Mouse (Mus musculus): ENCODE data around the gene 1700016H13Rik.

The 1700016H13Rik gene

DNA sequence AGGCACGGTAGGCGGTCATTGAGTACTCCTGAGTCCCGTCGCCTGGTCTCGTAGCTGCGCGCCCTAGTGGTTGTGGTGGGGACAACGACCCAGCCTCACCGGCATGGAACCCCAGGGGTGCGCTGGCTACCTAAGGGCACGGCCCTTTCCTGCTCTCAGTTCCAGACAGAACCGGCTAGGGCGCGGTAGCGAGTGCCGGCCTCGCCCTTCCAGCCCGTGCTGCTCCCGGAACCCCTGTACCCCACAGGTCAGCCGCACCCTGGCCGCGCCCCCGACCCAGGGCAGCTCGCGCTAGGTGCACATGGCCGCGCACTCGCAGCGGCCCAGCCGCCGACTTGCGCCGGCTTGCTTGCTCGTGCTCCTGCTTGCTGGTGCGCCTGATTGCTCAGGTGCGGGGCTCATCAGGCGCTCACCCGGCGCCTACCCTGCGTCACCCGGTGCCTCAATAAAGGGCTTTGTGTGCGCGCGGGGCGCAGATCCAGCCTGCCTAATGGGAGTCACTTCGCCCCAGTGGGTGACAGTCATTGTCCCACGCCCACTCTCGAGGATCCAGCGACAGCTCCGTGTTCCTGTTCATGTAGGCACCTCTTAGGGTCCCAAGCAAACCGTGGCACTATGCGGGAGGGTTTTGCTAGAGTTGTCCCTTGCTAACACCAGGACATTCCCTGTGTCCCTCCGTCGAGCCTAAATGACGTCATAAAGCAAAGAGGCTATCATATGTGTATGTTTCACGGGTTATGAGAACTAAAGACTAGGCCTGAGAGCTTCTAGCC, at the start of gene 1700016H13Rik:
Gene 1700016H13Rik, minus strand, starts transcription at position 665 of the 773 bp plus-strand sequence.
- no peak for DNase-seq (ENCODE audit: low read depth)

DNA sequence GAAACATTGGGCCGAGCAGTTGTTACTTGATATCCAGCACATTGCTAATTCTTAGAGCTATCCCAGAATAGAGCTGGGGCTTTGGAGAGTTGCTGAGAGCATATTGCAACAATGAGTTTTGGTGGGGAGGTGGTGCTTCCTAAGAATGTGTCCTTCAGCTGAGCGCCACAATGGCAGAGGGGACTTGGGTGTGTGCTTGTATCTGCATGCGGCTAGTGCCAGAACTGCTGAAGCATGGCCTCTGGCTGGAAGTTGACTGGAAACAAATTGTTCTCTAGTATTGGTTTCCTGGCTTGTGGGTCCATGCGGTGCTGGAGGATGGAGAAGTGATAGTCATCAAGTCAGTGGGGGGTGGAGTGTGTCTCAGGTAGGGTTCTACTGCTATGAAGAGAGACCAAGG, 49.5 kb upstream of the 1700016H13Rik start:
- no peak for DNase-seq (ENCODE audit: low read depth)

DNA sequence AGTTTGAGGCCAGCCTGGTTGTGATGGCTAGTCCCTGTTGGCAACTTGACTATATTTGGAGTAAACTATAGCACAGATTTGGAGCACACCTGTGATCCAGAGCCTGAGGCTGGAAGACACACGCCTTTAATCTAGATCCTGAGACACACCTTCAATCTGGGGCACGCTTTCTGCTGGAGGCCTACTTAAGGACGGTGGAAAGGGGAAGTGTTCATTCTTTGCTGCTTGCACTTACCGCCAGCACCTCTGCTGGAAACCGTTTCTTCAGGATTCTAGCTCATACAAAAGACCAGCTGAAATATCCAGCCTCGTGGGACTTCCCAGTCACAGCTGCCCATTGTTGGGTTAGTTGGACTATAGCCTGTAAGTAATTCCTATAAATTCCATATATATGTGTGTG, 46.7 kb upstream of the 1700016H13Rik start:
- DNase-seq (ENCODE audit: low read depth) = peak; percentile 39

DNA sequence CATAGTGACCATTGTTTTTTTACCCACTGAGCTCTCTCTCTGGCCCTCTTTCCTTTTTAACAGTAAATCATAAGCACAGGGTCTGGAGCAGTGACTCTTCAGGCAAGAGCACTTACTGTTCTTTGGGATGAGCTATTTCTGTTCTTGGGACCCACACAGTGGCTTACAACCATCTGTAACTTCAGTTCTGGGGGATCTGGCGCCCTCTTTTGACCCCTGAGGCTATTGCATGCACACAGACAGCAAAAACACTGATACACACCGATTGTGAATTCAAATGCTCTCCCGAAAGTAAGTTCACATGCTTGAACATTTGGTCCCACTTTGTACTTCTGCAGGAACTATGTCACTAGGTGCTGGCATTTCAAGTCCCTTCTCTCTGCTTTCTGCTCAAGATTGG, 45.7 kb upstream of the 1700016H13Rik start:
- DNase-seq (ENCODE audit: low read depth) = peak; percentile 44

DNA sequence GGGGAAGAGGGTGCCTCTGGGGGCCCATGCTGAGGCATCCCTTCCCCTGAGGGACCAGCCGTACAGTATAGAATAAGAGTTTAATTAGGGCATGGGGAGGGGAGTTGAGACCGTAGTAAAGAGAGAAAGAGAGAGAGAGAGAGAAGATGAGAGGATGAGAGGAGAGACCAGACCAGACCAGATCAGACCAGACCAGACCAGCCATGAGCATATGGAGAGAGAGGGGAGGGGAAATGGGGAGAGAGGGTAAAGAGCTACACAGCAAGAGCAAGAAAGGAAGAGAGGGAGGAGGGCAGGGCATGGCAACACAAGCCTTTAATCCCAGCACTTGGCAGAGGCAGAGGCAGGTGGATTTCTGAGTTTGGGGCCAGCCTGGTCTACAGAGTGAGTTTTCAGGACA, 44.9 kb upstream of the 1700016H13Rik start:
- DNase-seq (ENCODE audit: low read depth) = no peak

DNA sequence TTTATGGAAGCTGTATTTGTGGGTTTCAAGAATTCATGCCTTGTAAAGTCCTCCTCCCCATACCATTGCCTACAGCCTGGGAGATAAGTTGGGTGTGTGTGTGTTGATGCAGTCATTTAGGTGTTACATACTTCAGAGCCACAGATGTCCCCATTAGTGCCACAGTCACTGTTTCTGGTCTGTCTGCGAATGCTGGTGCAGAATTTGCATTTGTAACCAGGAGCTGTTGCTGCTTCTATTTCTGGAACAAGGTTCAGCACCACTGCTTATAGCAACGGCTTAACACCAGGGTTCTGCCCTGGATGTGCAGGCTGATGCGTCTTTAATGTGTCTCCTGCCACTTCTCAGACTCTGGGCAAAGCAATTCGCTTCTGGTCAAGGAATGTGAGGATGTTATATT, 43.7 kb upstream of the 1700016H13Rik start:
- no peak for DNase-seq (ENCODE audit: low read depth)

DNA sequence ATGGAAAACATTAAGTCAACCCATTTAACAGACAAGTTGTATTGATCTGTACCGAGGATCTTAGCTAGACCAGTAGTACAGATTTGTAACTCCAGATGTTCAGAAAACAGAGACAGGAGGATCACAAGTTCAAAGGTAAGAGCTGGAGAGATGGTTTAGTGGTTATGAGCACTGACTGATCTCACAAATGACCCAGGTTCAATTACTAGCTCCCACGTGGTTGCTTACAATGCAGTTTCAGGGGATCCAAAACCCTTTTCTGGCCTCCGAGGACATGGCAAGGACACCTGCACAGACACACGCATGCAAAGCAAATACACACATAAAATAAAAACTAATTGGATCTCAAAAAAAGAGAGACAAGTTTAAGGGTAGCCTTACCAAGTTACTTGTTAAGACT, 42.8 kb upstream of the 1700016H13Rik start:
- DNase-seq (ENCODE audit: low read depth) = no peak

DNA sequence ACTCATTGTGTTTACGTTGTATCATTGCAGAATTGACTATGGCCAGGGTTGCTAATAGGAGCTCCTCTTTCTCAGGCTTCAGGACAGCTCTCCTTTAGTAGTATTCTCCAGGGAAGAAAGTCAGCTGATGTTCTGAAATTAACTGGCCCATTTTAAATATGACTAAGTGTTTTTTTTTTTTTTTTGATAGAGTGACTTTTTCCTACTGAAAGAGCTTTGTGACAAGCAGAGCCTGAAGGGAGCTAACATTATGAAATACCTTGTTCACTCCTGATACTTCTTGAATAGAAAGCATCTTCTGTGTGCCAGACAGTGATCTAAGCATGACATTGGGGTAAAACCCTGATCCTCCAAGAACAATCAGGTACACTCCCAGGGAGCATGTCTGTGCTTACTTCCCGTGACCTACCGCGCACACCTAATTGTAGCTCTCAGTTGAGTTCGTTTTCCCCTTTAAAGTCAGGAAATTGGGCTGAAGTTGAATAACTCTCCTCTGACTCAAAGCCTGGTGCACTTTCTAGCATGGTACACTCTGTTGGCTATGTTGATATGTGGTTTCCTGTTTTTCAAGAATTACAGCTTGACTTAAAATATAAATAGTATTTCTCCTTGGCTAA, 42.2 kb upstream of the 1700016H13Rik start:
- DNase-seq (ENCODE audit: low read depth) = peak; percentile 39

DNA sequence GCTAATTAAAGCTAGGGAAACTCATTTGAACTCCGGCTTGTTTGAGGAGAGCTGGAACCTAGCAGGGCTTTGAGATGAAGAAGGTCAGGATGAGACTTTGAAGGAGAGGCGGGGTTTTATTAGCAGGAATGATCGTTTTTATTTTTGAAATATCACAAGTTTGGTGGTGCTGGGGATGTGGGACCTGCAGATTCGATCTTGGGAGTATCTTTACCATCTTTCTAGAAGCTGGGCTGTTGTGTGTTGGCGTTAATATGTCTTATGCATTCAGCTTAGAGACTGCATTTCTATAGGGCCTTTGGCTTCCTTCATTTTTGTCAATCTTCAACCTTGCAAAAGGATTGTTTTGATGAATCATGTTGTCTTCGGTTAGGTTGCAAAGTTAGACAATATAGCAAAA, 38.3 kb upstream of the 1700016H13Rik start:
- no peak for DNase-seq (ENCODE audit: low read depth)

DNA sequence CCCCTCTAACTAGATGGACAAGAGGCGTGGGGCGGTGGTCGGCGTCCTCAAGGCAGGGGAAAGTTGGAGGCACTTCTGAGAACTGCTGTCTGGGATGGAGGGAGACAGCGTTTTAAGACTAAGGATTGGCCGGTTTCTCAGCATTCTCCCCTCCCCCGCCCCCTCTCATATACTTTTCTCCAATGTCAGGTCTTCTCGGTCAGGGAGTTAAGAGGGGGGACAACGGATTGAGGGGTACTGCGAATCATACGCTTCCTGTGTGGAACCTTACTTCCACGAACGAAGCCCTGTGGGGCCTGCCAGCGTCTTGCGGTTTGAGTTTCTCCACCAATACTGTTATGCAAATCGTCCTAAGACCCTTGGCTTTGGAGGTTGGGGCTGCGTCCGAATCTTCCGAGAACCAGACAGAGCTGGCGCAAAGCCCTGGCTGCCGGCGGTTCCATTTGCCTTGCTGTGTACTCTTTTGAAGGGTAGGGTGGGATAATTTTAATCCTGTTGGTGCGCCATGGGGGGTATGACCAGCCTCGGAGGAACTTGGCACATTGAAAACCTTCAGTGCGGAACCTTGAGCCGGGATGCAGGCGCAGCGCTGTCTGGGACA, 37.3 kb upstream of the 1700016H13Rik start:
- DNase-seq (ENCODE audit: low read depth) = peak; percentile 60

DNA sequence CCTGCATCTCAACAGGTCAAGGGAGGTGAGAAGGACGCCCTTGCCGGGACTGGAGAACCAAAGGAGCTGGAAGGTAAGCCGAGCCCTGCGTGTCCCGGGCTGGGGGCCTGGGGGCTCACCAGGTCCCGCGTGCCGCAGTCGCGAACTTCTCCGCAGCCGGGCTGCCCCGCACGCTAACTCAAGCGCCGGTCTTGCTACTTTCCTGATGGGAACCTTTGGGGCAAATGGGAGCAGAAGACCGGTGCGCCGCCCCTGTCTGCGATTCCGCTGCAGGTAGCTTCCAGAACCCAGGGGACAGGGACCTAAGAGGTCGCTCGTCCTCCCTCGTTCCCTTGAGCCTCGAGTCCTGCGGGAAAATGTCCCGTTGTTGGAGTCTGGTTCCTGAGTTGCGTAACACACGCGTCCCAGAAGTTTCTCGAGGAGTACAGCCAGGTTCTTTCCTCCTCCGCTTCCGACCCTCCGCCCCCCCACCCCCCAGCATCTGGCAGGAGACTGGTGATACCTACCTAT, 36.8 kb upstream of the 1700016H13Rik start:
- no peak for DNase-seq (ENCODE audit: low read depth)

DNA sequence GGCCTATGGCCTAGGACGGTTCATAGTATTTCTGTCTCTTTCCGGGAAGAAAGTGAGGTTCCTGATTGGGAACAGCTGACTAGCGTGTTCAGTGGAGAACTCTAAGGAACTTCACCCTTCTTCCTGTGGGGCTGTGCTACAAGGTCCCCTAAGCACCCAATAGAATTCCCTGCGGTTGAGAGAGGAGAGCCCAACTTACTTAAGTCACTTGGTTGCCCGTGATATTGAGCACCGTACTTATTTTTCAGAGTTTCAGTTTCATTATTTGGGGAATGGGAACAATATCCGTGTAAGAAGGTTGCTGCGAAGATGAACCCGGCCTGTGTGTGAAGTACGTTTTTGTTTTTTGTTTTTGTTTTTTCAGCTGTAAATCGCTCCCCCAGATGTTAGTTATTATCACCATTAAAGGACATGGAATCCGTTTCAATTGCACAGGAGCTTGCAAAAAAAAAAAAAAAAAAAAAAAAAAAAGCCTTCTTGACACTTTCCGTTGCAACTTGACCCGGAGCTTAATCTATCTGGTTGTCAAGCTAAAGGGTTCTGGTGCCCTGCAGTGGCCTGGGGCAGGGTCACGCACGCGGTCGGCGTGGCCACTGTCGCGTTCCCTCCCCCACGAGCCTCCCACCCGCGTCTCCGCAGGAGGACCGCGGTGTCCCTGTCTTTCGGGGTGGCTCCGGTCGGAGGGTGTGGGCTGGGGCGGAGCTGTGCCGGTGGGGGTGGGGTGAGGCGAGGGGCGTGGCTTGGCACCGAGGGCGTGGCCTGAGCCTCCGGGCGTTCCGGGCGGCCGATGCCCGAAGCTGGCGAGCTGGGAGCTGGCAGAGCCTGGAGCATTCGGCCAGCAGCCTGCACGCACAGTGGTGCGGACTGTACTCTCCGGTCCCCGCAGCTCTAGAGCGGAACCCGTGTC, 36.1 kb upstream of the 1700016H13Rik start, which contains the start of gene Aff1:
Gene Aff1, plus strand, starts transcription at position 751 of the 907 bp plus-strand sequence.
- DNase-seq (ENCODE audit: low read depth) = peak; percentile 92

DNA sequence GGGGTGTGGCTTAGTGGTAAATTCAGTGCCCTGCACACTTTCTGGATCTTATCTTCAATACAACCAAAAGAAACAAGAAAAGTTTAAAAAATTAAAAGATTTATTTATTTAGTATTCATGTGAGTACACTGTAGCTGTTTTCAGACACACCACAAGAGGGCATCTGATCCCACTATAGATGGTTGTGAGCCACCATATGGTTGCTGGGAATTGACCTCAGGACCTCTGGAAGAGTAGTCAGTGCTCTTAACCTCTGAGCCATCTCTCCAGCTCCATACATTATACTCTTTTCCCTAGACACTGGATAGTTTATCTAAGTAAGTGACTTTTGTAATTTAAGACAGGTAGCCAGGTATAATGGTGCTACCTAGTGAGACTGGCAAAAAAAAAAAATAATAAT, 35.4 kb upstream of the 1700016H13Rik start:
- DNase-seq (ENCODE audit: low read depth) = peak; percentile 36

DNA sequence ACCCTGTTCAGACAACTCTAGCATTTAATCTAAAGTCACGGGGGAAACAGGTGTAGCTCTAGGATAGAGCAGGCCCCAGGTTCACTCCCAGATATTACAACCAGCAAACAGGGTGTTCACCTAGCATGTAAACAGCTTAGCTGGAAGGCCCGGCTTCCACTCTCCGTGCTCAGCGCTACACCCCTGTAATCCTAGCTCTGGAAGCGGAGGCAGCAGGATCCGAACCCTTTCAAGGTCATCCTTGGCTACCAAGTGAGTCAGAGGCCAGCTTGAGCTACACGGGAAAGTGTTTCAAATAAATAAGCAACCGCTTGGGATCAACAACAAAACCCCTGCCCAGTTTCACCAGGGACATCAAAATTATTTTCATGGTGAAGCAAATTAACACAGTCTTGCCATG, 34.4 kb upstream of the 1700016H13Rik start:
- DNase-seq (ENCODE audit: low read depth) = no peak

DNA sequence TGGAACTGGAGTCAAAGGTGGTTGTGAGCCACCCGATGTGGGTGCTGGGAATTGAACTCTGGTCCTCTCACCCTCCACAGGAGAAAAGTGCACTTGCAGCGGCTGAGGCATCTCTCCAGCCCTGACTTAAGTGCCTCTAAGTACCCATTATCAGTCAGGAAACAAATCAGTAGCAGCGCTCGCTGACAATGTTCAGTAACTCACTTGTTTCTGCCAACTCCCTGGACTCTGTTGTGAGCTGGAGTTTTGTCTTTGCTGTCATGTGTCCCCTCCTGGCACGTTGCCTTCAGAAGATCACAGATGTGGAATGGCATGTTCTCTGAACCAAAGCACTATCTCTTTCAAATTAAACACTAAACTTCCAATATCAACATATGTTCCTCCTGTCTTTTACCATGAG, 33.8 kb upstream of the 1700016H13Rik start:
- DNase-seq (ENCODE audit: low read depth) = no peak

DNA sequence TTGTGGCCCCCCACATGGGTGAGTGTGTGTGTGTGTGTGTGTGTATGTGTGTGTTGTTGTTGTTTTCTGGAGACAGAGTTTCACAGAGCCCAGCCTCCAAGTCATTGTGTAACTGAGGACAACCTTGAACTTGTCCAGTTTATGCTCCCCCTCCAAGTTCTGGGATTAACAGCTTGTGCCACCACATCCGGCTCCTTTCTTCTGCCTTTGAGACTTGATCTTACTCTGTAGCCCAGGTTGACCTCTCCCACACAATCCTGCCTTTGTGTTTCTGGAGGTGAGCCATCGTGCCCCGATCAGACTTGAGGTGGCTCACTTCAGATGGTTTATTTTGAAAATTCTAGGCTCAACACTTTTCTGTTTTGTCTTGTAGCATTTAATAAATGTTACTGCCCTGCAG, 26.0 kb upstream of the 1700016H13Rik start:
- DNase-seq (ENCODE audit: low read depth) = no peak

DNA sequence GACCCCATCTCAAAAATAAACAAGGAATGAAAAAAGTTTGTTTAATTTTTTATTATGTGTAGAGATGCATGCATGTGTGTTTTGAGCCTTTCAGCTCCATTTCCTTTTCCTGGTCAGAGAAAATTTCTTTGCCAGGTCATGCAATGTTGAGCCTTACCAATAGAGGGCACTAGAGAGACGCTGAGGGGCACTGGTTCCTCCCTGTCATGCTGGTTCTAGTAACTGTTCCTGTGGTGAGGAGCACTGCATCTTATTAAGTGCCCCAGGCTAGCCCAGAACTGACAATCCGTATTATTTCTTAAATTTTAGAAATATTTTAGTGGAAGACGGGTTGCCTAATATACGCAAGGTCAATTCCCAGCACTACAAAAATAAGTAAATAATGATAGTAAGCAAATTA, 24.6 kb upstream of the 1700016H13Rik start:
- peak; percentile 82 for DNase-seq (ENCODE audit: low read depth)

DNA sequence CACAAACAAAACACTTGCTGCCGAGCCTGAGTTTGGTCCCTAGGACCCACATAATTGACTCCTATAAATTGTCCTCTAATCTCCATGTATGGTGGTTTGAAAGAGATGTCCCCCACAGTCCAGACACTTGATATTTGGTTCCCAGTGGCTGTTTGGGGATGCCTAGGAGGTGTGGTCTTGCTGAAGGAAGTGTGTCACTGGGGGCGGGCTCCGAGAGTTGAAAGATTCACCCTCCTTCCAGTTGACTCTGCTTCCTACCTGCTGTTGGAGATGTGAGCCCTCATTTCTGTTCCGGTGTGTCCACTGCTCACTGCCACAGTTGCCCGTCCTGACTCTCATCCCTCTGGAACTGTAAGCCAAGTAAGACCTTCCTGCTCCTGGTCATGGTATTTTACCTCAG, 23.2 kb upstream of the 1700016H13Rik start:
- peak; percentile 31 for DNase-seq (ENCODE audit: low read depth)

DNA sequence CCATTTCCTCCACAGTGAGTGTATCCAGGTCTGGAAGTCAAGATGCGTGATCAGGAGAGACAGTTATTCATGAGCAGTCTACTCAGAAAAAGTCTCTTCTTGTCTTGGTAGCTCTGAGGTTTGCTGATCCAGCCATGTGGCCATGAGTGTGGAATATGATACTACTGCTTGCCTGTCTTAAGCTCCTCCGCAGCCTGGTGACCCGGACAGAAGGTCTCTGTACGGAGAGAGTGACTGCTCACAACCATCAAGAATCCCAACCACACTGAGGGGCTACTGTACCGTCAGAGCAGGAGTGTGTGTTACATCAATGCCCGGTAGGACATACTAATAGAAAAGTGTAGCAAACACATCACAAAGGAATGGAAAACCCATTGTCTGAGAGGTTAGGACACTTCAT, 22.1 kb upstream of the 1700016H13Rik start:
- DNase-seq (ENCODE audit: low read depth) = no peak

DNA sequence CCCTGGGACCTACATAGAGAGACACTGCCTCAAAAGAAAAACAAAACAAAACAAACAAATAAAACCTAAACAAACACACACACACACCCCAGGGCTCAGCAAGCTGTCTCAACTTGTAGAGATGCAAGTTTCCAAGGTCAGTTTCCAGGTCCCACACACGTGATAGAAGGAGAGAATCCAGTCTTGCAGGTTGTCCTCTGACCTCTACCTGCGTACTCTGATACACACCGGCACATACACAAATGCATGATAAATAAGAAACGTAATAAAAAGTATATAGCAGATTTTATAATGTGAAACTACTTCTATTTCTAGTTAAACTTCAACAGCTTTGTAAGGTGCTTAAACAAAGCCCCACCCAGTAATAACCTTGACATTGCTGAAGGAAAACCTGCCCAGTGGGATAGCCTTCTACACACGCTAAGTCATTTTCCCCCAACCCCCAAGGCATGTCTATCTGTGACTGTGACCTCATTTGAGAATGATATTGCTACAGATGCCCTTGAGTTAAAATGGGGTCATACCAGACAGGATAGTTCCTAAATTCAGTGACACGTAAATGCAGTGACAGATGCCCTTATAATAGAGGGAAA, 20.6 kb upstream of the 1700016H13Rik start:
- no peak for DNase-seq (ENCODE audit: low read depth)

DNA sequence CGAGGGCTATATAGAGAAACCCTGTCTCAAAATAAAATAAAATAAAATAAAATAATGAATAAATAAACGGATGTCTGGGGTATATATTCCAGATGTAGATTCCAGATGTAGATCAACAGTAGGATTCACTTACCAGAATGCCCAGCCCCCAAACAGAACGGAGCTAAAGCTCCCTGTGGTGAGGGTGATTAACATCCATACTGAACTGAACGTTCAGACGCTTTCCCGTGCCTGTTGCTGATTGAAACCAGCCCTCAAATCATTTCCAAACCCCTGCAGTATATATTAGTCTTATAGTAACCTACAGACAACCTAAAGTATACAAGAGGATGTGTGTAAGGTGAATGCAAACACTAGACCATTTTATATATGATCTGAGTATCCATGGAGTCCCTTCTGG, 18.7 kb upstream of the 1700016H13Rik start:
- DNase-seq (ENCODE audit: low read depth) = no peak

DNA sequence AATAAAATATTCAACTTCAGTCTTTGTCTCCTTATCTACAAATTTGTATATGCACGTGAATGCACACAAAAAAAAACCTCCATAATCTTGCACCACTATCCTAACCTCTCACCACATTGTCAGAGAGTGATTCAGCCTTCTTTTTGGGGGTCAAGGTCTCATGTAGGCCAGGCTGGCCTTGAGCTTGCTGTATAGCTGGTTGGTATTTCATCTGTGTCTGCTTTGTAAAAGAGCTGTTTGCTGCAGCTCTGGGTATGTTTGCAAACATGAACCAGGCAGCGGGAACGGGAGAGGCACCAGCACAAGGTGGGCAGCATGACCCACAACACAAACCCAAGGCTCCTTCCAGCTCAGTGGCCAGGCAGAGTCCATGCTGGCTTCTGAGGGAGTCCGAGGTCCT, 17.8 kb upstream of the 1700016H13Rik start:
- DNase-seq (ENCODE audit: low read depth) = no peak
